Mouse (Mus musculus): ENCODE measurements around the gene Rxfp2.

Rxfp2 gene

DNA sequence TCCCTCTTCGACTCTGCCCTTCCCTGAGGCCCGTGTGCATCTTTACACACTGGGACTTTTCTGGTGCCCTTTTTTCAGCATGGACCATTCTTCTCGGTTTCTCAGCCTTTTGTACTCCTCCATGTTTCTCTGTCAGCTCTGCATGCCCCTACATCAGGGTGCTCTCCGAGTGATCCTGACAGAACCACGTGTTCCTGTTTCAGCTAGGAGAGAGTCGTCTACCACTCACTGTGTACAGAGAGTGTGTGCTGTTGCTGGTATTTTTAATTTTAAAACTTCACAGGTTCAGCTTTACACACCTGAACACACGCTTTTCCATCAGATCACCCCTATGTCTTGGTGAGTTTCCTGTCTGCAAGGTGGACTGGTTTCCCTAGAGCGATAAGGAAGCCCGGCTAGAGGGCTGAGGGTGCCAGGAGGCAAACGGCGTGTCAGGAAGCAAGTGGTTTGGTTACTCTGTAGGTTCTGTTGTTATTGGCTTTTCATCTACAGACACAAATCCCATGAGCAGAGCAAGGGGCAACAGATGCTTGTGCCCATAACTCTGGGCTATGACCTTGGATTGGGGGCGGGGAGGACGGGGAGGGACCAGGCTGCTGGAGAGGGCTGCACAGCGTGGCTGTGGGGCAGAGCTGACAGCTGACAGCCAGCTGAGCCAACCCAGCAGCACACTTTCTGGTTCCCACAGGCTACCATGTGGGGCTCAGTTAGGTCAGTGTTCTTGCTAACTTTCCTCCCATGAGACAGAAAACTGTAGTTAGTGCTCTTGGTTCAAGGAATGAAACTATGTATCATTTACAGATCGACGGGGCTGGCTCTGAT lies 97.0 kb downstream of the Rxfp2 start:
- DNase-seq (ENCODE audit: low read depth) = no peak

DNA sequence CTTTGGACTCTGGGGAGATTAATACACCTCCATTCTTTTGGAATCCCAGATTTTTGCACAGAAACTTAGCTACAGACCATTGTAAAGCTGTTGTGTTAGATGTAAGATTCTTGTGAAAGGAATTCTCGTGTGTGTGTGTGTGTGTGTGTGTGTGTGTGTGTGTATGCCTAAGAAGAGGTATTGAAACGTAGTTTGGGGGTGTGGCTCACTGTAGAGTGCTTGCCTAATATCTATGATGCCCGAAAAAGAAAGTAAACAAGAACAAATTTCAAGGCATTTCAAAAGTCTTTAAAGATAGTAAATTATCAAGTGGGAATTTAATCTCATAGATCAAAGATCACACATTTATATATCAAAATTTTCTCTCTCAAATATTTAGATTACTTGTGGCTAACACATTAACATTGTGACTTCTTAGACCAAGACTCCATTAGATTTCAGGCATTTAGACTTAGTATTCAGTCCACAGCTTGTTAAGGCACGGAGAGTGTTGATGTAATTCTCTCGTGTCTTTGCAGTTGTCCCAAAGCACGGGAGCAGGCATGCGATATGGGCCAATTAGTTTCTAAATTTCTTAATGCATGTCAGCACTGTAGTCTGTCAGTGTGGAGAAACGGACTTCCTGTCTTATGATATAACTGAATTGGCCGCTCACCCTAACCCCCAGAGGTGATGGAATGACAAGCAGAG lies 97.9 kb downstream of the Rxfp2 start:
- DNase-seq (ENCODE audit: low read depth) = no peak

DNA sequence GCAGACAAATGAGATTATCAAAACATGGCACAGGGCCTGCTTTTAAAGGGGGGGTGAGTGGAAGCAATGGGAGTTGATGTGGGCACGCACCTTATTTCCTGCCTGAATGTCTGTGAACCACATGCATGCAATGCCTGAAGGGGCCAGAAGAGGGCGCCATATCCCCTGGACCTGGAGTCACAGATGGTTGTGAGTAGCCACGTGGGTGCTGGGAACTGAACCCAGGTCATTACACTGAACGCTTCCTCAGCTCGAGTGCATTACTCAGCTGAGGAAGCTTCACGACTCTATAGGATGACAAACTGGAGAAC lies 98.4 kb downstream of the Rxfp2 start:
- no peak for DNase-seq (ENCODE audit: low read depth)

DNA sequence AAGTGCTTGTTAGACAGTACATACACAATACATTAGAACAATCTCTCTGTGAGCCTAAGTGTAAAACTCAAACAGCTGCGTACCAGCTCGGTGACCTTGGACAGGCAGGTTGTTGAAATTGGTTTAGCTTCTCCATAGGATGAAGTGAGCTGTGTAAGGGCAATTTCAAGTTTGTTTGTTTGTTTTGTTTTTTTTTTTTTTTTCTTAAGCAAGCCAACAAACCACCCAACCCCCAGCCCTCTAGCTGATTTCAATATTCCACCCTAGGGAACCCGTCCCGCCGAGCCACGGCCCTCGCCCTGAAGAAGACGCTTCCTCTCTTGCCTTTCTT lies 99.6 kb downstream of the Rxfp2 start:
- DNase-seq (ENCODE audit: low read depth) = no peak

DNA sequence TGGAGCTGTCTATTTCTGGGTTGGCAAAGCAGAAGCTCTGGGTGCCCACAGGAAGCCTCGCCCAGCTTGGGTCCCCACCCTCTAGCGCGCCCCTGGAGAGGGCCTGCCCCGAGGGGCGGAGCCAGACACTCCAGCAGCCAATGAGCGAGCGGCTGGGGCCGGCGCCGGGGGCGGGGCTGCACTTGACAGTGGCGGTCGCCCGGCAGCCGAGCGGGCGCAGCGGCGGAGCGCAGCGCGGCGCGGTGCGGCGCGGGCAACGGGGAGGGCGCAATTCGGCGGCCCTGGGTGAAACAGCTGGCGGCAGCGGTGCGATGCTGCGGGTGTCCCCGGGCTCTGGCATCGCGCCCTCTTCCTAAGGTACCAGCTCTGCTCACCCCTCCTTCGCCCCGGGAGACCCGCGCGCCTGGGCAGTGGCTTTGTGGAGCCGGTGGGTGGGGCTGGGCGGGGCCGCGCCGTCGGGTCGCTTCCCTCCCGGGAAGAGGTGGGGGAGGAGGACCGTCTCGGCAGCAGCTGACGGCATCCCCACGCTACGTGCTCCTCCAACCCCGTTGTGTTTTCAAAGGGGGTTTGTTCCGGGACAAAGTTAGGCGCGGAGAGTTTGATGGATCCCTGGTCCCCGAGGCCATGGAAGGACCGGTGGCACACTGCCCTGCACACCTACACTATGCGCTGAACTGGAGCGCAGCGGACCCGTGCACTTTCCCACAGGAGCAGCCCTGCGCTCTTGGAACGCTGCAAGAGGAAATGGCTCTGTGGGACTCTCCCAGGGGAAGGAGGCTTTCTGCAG lies 100.2 kb downstream of the Rxfp2 start, which contains the start of gene Fry:
TSS of gene Fry (plus strand) at position 191 of the 787 bp plus-strand sequence.
- peak; percentile 76 for DNase-seq (ENCODE audit: low read depth)

DNA sequence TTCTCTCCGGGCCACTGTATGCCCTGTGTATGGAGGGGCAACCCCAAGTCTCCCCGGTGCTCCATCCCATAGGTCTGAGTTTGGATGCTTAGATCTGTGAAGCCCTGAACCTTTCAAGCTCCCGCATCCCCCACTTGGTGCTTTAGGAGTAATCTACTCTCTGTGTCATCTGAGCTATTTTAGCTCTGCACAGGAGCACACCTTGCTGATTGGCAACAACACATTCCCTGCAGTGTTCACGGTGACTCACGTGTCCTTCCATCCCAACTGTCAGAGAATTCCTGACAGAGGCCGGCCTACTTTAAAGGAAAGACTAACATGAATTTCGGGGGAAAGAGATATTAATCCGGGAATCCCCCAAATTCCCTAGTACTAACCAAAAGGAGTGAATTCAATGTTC lies 102.2 kb downstream of the Rxfp2 start:
- no peak for DNase-seq (ENCODE audit: low read depth)

DNA sequence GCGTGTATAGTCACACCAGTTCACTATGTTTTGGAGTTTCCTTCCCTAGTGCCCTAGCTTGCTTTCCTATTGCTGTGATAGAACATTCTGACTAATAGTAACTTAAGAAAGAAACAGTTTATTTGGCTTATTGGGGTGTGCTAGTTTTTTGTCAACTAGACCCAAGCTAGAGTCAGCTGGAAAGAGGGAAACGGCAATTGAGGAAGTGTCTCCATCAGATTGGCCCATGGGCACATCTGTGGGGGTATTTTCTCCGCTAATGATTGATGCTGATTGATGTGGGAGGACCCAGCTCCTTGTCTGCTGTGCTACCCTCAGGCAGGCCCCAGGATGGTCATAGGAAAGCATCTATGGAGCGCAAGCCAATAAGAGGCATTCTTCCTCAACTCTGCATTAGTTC lies 103.6 kb downstream of the Rxfp2 start:
- no peak for DNase-seq (ENCODE audit: low read depth)

DNA sequence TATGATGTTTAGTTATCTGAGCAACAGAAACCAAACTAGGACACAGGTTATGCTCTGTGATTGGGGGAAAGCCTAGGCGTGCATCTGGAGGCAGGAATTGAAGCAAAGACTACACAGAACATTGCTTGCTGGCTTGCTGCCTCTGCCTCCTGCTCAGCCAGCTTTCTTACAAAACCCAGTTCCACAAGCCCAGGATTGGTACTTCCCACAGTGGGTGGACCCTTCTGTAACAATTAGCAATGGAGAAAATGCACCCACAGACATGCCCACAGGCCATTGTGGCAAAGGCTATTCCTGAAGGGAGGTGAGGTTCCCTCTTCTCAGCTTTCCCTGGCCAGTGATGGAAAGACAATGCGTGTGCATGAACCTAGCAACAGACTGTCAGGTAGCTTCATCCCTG lies 104.1 kb downstream of the Rxfp2 start:
- DNase-seq (ENCODE audit: low read depth) = no peak

DNA sequence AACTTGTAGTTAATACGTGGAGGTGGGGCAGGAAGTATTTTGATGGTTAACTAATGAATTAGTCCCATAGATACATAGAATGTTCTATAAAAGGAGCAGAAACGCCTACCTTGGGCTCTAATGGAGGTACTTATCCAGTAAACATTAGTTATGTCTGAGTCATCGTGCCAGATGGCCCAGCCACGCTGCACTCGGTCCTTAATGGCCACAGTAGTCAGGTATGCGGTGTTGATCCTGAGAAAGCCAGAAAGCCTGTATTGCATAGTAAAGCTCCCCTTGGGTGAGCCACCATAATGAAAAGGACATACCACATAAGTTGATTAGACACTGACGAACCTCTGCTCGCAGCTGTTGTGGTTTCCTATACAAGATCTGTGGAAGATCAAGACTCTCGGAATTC lies 107.4 kb downstream of the Rxfp2 start:
- no peak for DNase-seq (ENCODE audit: low read depth)

DNA sequence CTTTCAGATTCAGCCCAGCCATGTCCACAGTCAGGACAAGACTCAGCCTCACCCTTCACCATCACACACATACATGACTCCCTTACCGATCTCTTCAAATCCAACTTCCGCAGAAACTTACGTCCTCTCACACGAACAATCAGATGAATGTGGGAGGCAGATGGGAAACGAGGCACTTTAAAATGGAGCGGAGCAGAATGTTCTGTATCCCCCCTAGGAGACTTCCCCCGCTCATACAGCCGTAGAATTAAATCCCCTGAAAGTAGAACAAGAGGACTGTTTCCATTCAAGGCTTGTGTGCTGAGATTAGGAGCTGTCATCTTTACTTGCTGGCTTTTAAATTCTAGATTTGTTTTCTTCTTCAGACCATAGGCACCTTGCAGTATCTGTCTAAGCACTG lies 110.0 kb downstream of the Rxfp2 start:
- no peak for DNase-seq (ENCODE audit: low read depth)

DNA sequence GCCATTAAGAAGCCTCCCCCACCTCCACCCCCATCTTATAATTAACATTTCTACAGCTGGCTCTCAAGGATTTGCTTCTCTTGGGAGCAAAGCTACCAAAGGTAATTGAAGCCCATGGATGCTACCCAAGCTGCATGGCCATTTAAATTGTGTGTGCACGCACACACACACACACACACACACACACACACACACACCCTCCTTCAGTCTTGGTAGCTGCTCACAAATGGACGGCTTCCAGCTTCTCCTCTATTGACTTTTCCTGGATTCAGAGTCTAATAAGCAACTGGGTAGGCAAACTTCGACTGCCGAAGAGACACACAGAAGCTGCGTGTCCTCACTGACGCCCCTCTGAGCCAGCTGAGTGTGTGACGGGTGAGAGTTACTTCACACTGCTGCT lies 111.7 kb downstream of the Rxfp2 start:
- no peak for DNase-seq (ENCODE audit: low read depth)

DNA sequence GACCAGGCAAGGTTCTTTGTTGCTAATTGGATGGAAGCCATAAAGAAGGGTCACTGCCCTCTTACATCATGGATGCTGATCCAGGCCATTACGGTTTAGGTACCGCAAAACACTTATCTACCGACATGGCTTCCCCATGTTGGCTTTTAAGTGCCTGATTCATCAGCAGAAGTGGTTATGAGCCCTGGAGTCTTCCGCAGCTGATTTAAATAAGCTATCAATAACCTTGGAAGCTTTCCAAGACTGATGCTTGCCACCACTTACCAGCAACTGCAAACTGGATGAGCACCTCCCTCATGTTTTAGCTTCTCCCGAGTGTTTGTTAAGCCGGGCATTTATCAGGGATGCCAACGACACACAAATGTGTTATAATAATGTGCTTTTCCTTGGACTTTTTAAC lies 112.7 kb downstream of the Rxfp2 start:
- DNase-seq (ENCODE audit: low read depth) = no peak
